Mouse (Mus musculus): ENCODE measurements around the gene Ppp1r1b. TPM values are rescaled to one million over a fixed set of nuclear protein-coding genes. Genes with fewer than 3 reads are reported as not detected.

Gene Ppp1r1b
- polyA plus RNA-seq, 1 experiment from 2014 or later = 0.17 TPM

DNA sequence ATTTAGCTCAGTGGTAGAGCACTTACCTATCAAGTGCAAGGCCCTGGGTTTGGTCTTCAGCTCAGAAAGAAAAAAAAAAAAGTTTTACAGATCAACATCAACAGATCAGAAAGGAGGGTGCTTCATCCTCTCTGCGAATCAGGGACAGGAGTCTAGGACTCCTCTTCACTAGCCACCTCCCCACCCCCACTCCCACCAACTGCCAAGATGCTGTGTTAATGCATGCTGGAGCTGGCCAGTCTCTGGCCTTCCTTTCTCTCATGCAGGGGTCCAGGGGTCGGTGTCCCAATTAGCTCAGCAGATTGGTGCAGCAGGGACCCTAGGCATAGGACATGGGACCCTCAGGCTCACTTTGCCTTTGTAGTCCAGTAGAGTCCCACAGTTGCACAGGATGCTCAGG is 22.4 kb downstream of the Ppp1r1b start:
- H3K4me2 ChIP-seq (ENCODE audit: low read depth, severe bottlenecking) = no peak overlapping the region
- H3K27ac ChIP-seq (replicated peaks; ENCODE audit: low read depth, low read length) = no peak overlapping the region
- H3K9ac ChIP-seq (ENCODE audit: low read length) = no peak overlapping the region
- H3K36me3 ChIP-seq (ENCODE audit: control insufficient read depth, insufficient read depth, low read length) = peaks cover 6% of the 10 kb centered on the region; the same call in 1 of the 2 replicates
- no peak for ATAC-seq (ENCODE audit: insufficient number of reproducible peaks, low FRiP score, low TSS enrichment, low read depth)
- no peaks in the 10 kb centered on the region for H3K4me1 ChIP-seq (ENCODE audit: control insufficient read depth, insufficient read depth, low read length)
- H3K27me3 ChIP-seq (ENCODE audit: control insufficient read depth, insufficient read depth, low read length) = no peaks in the 10 kb centered on the region
- no peak for DNase-seq (ENCODE audit: low spot score)
- H3K9me3 ChIP-seq (ENCODE audit: control insufficient read depth, low read length) = no peaks in the 10 kb centered on the region
- WGBS = 92% methylated on average over 2 of the region's 2 CpGs
- no peak overlapping the region for H3K4me3 ChIP-seq (ENCODE audit: low read depth, low read length)

DNA sequence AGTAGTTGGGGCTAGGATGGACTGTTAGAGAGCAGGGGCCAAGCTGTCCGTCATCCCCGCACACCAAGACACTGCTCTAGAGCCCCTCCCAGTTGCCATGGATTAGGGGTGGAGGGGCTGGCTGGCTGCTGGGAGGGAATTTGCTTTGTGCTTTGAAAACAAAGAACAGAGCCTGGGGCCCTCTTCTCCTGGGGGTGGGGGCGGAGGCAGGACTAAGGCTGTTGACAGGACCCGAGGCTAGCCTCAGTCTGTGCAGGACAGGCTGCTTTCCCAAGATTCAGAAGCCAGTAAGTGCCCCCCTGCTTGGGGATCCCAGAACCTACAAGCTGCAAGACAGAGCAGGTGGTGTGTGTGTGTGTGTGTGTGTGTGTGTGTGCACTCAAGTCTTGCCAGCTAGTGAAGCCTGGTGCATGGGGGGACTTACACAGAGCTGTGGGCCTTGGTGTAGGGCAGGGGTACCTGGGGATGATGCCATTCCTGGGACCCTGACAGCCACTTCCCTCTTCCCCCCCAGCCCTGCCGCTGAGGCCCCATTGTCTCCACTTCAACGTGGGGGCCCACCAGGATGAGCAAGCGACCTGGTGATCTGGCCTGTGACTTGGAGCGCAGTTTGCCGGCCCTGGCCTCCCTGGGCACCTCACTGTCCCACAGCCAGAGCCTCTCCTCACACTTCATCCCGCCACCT is 23.5 kb downstream of the Ppp1r1b start:
- H3K36me3 ChIP-seq (ENCODE audit: control insufficient read depth, insufficient read depth, low read length) = peaks cover 6% of the 10 kb centered on the region; the same call in 1 of the 2 replicates
- no peaks in the 10 kb centered on the region for H3K9me3 ChIP-seq (ENCODE audit: control insufficient read depth, low read length)
- H3K4me1 ChIP-seq (ENCODE audit: control insufficient read depth, insufficient read depth, low read length) = no peaks in the 10 kb centered on the region
- no peak overlapping the region for H3K9ac ChIP-seq (ENCODE audit: low read length)
- H3K4me3 ChIP-seq (ENCODE audit: low read depth, low read length) = no peak overlapping the region
- no peak for DNase-seq (ENCODE audit: low spot score)
- no peaks in the 10 kb centered on the region for H3K27me3 ChIP-seq (ENCODE audit: control insufficient read depth, insufficient read depth, low read length)
- 53% methylated on average over 10 of the region's 10 CpGs for WGBS
- no peak overlapping the region for H3K27ac ChIP-seq (replicated peaks; ENCODE audit: low read depth, low read length)
- no peak overlapping the region for H3K4me2 ChIP-seq (ENCODE audit: low read depth, severe bottlenecking)
- ATAC-seq (ENCODE audit: insufficient number of reproducible peaks, low FRiP score, low TSS enrichment, low read depth) = peak; percentile 17; the same call in 1 of the 2 replicates

DNA sequence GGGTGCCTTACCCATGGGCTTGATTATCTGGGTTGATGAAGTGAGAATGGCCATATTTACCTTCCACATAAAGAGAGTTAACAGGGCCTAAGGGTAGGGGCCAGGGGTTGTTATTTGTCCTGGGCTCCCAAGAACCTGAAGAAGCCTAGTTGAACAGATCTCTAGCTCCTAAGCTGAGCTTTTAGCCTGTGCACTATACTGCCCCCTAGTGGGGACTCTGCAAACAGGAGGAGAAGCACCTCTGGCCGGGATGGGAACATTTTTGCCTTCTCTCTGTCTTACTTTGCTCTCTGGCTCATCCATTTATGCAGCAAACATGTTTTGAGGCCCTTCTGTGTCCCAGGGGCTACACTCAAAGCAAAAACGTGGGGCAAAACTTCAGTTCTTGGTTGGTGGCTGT is 24.2 kb downstream of the Ppp1r1b start:
- no peak overlapping the region for H3K4me2 ChIP-seq (ENCODE audit: low read depth, severe bottlenecking)
- no peaks in the 10 kb centered on the region for H3K4me1 ChIP-seq (ENCODE audit: control insufficient read depth, insufficient read depth, low read length)
- ATAC-seq (ENCODE audit: insufficient number of reproducible peaks, low FRiP score, low TSS enrichment, low read depth) = no peak
- H3K4me3 ChIP-seq (ENCODE audit: low read depth, low read length) = no peak overlapping the region
- WGBS = 0% methylated on average over 2 of the region's 2 CpGs
- H3K36me3 ChIP-seq (ENCODE audit: control insufficient read depth, insufficient read depth, low read length) = peaks cover 11% of the 10 kb centered on the region
- no peaks in the 10 kb centered on the region for H3K9me3 ChIP-seq (ENCODE audit: control insufficient read depth, low read length)
- DNase-seq (ENCODE audit: low spot score) = peak; percentile 73
- H3K9ac ChIP-seq (ENCODE audit: low read length) = no peak overlapping the region
- H3K27me3 ChIP-seq (ENCODE audit: control insufficient read depth, insufficient read depth, low read length) = no peaks in the 10 kb centered on the region
- H3K27ac ChIP-seq (replicated peaks; ENCODE audit: low read depth, low read length) = no peak overlapping the region

DNA sequence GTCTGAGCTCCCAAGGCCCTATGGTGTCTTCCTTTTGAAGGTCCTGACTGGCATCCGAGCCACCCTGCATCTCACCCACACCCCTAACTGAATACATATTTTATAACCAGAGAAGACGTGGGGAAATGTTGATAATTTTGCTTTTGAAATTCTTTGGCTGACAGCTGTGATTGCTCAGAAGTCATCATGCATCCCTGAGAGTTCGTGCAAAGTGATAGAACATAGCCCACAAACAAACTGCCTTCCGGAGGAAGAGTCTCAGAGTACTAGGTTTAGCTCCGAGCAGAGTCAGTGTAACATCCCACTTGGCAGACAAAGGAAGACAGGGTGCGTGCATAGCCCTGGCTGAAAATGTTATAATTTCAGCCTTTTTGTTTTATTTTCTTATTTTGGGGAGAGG is 25.0 kb downstream of the Ppp1r1b start:
- DNase-seq (ENCODE audit: low spot score) (no peak), ATAC-seq (ENCODE audit: insufficient number of reproducible peaks, low FRiP score, low TSS enrichment, low read depth) (no peak)
- no peak overlapping the region for H3K9ac ChIP-seq (ENCODE audit: low read length)
- peaks cover 17% of the 10 kb centered on the region for H3K36me3 ChIP-seq (ENCODE audit: control insufficient read depth, insufficient read depth, low read length)
- no peaks in the 10 kb centered on the region for H3K27me3 ChIP-seq (ENCODE audit: control insufficient read depth, insufficient read depth, low read length)
- H3K4me2 ChIP-seq (ENCODE audit: low read depth, severe bottlenecking) = no peak overlapping the region
- no peak overlapping the region for H3K27ac ChIP-seq (replicated peaks; ENCODE audit: low read depth, low read length)
- no peak overlapping the region for H3K4me3 ChIP-seq (ENCODE audit: low read depth, low read length)
- no peaks in the 10 kb centered on the region for H3K9me3 ChIP-seq (ENCODE audit: control insufficient read depth, low read length)
- no peaks in the 10 kb centered on the region for H3K4me1 ChIP-seq (ENCODE audit: control insufficient read depth, insufficient read depth, low read length)
- WGBS = 88% methylated on average over 6 of the region's 6 CpGs

DNA sequence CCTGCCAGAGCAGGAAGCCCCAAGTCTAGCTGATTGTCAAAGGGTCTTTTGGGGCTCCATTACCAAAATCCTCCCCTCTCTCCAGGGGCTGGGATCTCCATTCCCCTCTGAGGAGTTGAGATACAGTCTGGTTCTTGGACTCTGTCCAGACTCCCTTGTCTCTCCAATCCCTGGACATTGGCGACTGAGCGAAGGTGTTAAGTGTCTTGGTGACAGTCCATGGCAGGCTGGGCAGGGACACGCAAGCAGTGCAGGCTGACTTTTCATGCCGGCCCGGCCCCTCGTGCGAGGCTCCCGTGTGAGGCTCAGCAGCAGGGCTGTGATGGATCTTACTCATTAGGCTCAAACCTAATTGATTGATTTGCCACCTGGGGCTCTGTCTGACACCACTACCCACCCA is 26.1 kb downstream of the Ppp1r1b start:
- Histone ChIP-seq H3K36me3 (ENCODE audit: control insufficient read depth, insufficient read depth, low read length) (peaks cover 19% of the 10 kb centered on the region), H3K4me1 (ENCODE audit: control insufficient read depth, insufficient read depth, low read length) (no peaks in the 10 kb centered on the region), H3K9ac (ENCODE audit: low read length) (no peak overlapping the region), H3K27ac (replicated peaks; ENCODE audit: low read depth, low read length) (no peak overlapping the region), H3K4me3 (ENCODE audit: low read depth, low read length) (no peak overlapping the region), H3K4me2 (ENCODE audit: low read depth, severe bottlenecking) (no peak overlapping the region), H3K27me3 (ENCODE audit: control insufficient read depth, insufficient read depth, low read length) (no peaks in the 10 kb centered on the region), H3K9me3 (ENCODE audit: control insufficient read depth, low read length) (no peaks in the 10 kb centered on the region)
- WGBS = 81% methylated on average over 8 of the region's 8 CpGs
- DNase-seq (ENCODE audit: low spot score) (no peak), ATAC-seq (ENCODE audit: insufficient number of reproducible peaks, low FRiP score, low TSS enrichment, low read depth) (no peak)

DNA sequence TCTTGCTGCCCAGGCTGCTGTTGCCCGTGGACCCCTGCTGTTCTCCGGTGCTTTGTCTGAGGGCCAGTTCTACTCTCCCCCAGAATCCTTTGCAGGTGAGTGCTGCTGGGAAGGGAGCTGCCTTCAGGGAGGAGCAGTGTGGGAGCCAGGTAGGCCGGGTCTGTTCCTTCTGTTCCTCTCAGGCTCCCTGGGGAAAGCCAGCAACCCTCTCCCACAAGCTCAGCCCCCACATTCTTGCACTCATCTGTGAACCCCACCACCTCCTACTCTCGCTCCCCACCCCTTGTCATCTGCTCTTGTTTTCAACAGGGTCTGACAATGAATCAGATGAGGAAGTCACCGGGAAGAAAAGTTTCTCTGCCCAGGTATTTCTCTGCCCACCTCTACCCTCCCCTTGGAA is 28.6 kb downstream of the Ppp1r1b start:
- Histone ChIP-seq H3K4me2 (ENCODE audit: low read depth, severe bottlenecking) (no peak overlapping the region), H3K9me3 (ENCODE audit: control insufficient read depth, low read length) (no peaks in the 10 kb centered on the region), H3K36me3 (ENCODE audit: control insufficient read depth, insufficient read depth, low read length) (peaks cover 19% of the 10 kb centered on the region), H3K4me1 (ENCODE audit: control insufficient read depth, insufficient read depth, low read length) (no peaks in the 10 kb centered on the region), H3K27ac (replicated peaks; ENCODE audit: low read depth, low read length) (no peak overlapping the region), H3K9ac (ENCODE audit: low read length) (no peak overlapping the region), H3K4me3 (ENCODE audit: low read depth, low read length) (no peak overlapping the region), H3K27me3 (ENCODE audit: control insufficient read depth, insufficient read depth, low read length) (no peaks in the 10 kb centered on the region)
- WGBS = 73% methylated on average over 5 of the region's 5 CpGs
- ATAC-seq (ENCODE audit: insufficient number of reproducible peaks, low FRiP score, low TSS enrichment, low read depth) (no peak), DNase-seq (ENCODE audit: low spot score) (no peak)

DNA sequence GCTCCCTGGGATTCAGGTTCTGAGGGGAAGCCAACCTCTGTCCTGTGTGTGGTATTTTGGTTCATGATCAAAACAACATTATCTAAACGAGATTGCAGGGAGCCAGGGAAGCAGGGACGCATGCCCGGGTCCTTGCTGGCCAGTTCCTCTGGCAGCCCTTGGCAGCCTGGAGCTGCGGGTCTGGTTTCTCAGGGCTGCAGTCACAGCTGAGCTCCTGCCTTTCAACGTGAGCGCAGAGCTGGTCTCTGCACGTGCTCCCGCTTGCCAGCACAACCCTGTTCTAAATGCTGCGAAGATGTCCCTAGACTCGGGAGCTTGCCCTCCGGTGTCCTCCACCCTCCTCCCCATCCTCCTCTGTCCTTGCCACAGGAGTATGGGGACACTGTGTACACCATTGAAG is 29.6 kb downstream of the Ppp1r1b start:
- H3K4me1 ChIP-seq (ENCODE audit: control insufficient read depth, insufficient read depth, low read length) = no peaks in the 10 kb centered on the region
- H3K27ac ChIP-seq (replicated peaks; ENCODE audit: low read depth, low read length) = no peak overlapping the region
- peaks cover 19% of the 10 kb centered on the region for H3K36me3 ChIP-seq (ENCODE audit: control insufficient read depth, insufficient read depth, low read length)
- no peak overlapping the region for H3K4me3 ChIP-seq (ENCODE audit: low read depth, low read length)
- no peak for ATAC-seq (ENCODE audit: insufficient number of reproducible peaks, low FRiP score, low TSS enrichment, low read depth)
- H3K9ac ChIP-seq (ENCODE audit: low read length) = no peak overlapping the region
- H3K4me2 ChIP-seq (ENCODE audit: low read depth, severe bottlenecking) = no peak overlapping the region
- no peaks in the 10 kb centered on the region for H3K27me3 ChIP-seq (ENCODE audit: control insufficient read depth, insufficient read depth, low read length)
- DNase-seq (ENCODE audit: low spot score) = no peak
- no peaks in the 10 kb centered on the region for H3K9me3 ChIP-seq (ENCODE audit: control insufficient read depth, low read length)
- WGBS = 79% methylated on average over 11 of the region's 11 CpGs

DNA sequence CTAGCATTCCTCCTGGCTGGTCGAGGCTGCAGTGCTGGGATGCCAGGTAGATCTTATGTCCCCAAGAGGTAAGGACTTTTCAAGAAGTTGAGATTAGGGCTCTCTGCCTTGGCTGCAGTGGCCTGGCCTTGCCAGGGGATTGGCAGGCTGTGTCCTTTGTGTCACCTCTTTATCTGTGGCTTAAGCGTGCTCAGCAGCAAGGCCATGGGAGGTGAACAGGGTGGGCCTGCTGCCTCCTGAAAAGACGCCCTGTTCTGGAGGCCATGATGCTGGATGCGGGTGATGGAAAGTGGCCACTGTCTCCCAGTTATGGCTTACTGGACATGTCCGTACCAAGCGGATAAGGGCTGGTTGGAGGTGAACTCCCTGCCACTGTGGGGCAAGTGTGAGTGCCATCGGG is 31.2 kb downstream of the Ppp1r1b start:
- WGBS = 93% methylated on average over 7 of the region's 7 CpGs
- Histone ChIP-seq H3K27me3 (ENCODE audit: control insufficient read depth, insufficient read depth, low read length) (peaks cover 6% of the 10 kb centered on the region; the same call in 1 of the 2 replicates), H3K9me3 (ENCODE audit: control insufficient read depth, low read length) (no peaks in the 10 kb centered on the region), H3K36me3 (ENCODE audit: control insufficient read depth, insufficient read depth, low read length) (peaks cover 19% of the 10 kb centered on the region), H3K9ac (ENCODE audit: low read length) (no peak overlapping the region), H3K27ac (replicated peaks; ENCODE audit: low read depth, low read length) (no peak overlapping the region), H3K4me1 (ENCODE audit: control insufficient read depth, insufficient read depth, low read length) (no peaks in the 10 kb centered on the region), H3K4me3 (ENCODE audit: low read depth, low read length) (no peak overlapping the region), H3K4me2 (ENCODE audit: low read depth, severe bottlenecking) (no peak overlapping the region)
- no peak for DNase-seq (ENCODE audit: low spot score)
- no peak for ATAC-seq (ENCODE audit: insufficient number of reproducible peaks, low FRiP score, low TSS enrichment, low read depth)

DNA sequence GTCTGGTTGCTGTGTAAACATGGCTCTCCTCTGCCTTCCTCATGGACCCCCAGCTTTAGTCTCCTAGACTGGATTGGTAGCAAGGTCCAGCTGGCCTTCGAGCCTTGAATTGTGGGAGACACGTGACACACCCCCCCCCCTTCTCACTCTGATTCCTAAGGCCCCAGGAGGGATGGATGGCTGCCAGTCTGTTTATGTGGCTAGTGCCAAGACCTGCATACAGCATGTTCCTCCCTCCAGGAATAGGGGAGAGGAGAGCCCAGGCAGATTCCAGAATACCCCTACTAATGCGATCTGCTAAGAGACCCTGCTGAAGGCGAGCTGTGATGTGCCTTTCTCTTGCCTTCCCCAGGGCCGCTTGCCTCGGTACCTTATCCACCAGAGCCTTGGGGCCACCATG is 31.9 kb downstream of the Ppp1r1b start:
- H3K4me3 ChIP-seq (ENCODE audit: low read depth, low read length) = no peak overlapping the region
- ATAC-seq (ENCODE audit: insufficient number of reproducible peaks, low FRiP score, low TSS enrichment, low read depth) = no peak
- no peak overlapping the region for H3K9ac ChIP-seq (ENCODE audit: low read length)
- no peaks in the 10 kb centered on the region for H3K9me3 ChIP-seq (ENCODE audit: control insufficient read depth, low read length)
- H3K36me3 ChIP-seq (ENCODE audit: control insufficient read depth, insufficient read depth, low read length) = peaks cover 16% of the 10 kb centered on the region
- H3K27ac ChIP-seq (replicated peaks; ENCODE audit: low read depth, low read length) = no peak overlapping the region
- H3K27me3 ChIP-seq (ENCODE audit: control insufficient read depth, insufficient read depth, low read length) = peaks cover 10% of the 10 kb centered on the region; the same call in 1 of the 2 replicates
- H3K4me1 ChIP-seq (ENCODE audit: control insufficient read depth, insufficient read depth, low read length) = no peaks in the 10 kb centered on the region
- WGBS = 83% methylated on average over 6 of the region's 6 CpGs
- no peak overlapping the region for H3K4me2 ChIP-seq (ENCODE audit: low read depth, severe bottlenecking)
- no peak for DNase-seq (ENCODE audit: low spot score)

Measured in limb, embryonic 11.5 days (tissue).